Mouse (Mus musculus) ovary, postnatal 36 days (tissue): ENCODE measurements around the gene Prkg1.
"Not testable (repeated sequence)": the region's sequence is repeated elsewhere in the genome, so short reads cannot be mapped to it uniquely, and the experiment has no call there.

Source experiments
- DNase-seq: peaks from one replicate; pipeline ENCODE4 v3.0.0; 2022; ENCODE audit warnings: low spot score, mixed read lengths

Gene Prkg1

GRCm38 (mm10) chr19:31426142-31426541 lies 338.7 kb downstream of the Prkg1 start:
- DNase-seq: no peak

- no peak for DNase-seq
Measured at GRCm38 (mm10) chr19:31425199-31425598, 339.6 kb downstream of the Prkg1 start.

- no peak for DNase-seq
Measured at GRCm38 (mm10) chr19:31424319-31424718, 340.5 kb downstream of the Prkg1 start.

- DNase-seq: no peak
Measured at GRCm38 (mm10) chr19:31413571-31413970, 351.3 kb downstream of the Prkg1 start.

GRCm38 (mm10) chr19:31396096-31396495 lies 368.7 kb downstream of the Prkg1 start:
- DNase-seq: no peak

GRCm38 (mm10) chr19:31385353-31385752 lies 379.5 kb downstream of the Prkg1 start:
- no peak for DNase-seq

GRCm38 (mm10) chr19:31383881-31384280 lies 381.0 kb downstream of the Prkg1 start:
- no peak for DNase-seq

- no peak for DNase-seq
Measured at GRCm38 (mm10) chr19:31370106-31370505, 394.7 kb downstream of the Prkg1 start.

GRCm38 (mm10) chr19:31369116-31369515 lies 395.7 kb downstream of the Prkg1 start:
- DNase-seq: no peak

GRCm38 (mm10) chr19:31362051-31362450 lies 402.8 kb downstream of the Prkg1 start:
- no peak for DNase-seq

- DNase-seq: no peak
Measured at GRCm38 (mm10) chr19:31361575-31361974, 403.3 kb downstream of the Prkg1 start.

- peak; percentile 26 for DNase-seq
Measured at GRCm38 (mm10) chr19:31361161-31361560, 403.7 kb downstream of the Prkg1 start.

- no peak for DNase-seq
Measured at GRCm38 (mm10) chr19:31354959-31355358, 409.9 kb downstream of the Prkg1 start.

- DNase-seq: not testable (repeated sequence)
Measured at GRCm38 (mm10) chr19:31352784-31353183, 412.0 kb downstream of the Prkg1 start.

- no peak for DNase-seq
Measured at GRCm38 (mm10) chr19:31351796-31352195, 413.0 kb downstream of the Prkg1 start.

- peak; percentile 12 for DNase-seq
Measured at GRCm38 (mm10) chr19:31342150-31342549, 422.7 kb downstream of the Prkg1 start.

- DNase-seq: no peak
Measured at GRCm38 (mm10) chr19:31340898-31341297, 423.9 kb downstream of the Prkg1 start.

GRCm38 (mm10) chr19:31338355-31339101 lies 426.3 kb downstream of the Prkg1 start:
- no peak for DNase-seq

GRCm38 (mm10) chr19:31337863-31338217 lies 427.0 kb downstream of the Prkg1 start:
- DNase-seq: no peak

- no peak for DNase-seq
Measured at GRCm38 (mm10) chr19:31337163-31337862, 427.5 kb downstream of the Prkg1 start.

- no peak for DNase-seq
Measured at GRCm38 (mm10) chr19:31336381-31336780, 428.5 kb downstream of the Prkg1 start.

GRCm38 (mm10) chr19:31329893-31330292 lies 434.9 kb downstream of the Prkg1 start:
- DNase-seq: no peak

GRCm38 (mm10) chr19:31304760-31305159 lies 460.1 kb downstream of the Prkg1 start:
- no peak for DNase-seq

GRCm38 (mm10) chr19:31291231-31291630 lies 473.6 kb downstream of the Prkg1 start:
- no peak for DNase-seq
